Mouse (Mus musculus): ENCODE data around the gene Gpt2. TPM values are rescaled to one million over a fixed set of nuclear protein-coding genes. Genes with fewer than 3 reads are reported as not detected.

The Gpt2 gene
- polyA plus RNA-seq, 1 experiment = 51.5 TPM

- Histone ChIP-seq H3K4me3 (ENCODE audit: insufficient read depth, low read depth, low read length) (no peak overlapping the region), H3K4me1 (ENCODE audit: control insufficient read depth, insufficient read depth, low read length) (peaks cover 4% of the 10 kb centered on the region; the same call in 1 of the 2 replicates), H3K27ac (ENCODE audit: insufficient read depth, low read depth, low read length) (no peak overlapping the region), H3K27me3 (replicated peaks; ENCODE audit: control insufficient read depth, insufficient read depth, low read length) (no peaks in the 10 kb centered on the region), H3K36me3 (ENCODE audit: control insufficient read depth, insufficient read depth, low read length) (no peaks in the 10 kb centered on the region)
- WGBS = 92% methylated on average over 5 of the region's 5 CpGs
- TF ChIP-seq CTCF (conservative IDR thresholded peaks at IDR 0.05; ENCODE audit: insufficient read depth, insufficient read length, low read depth, low read length) (no peak), POLR2A (IDR thresholded peaks at IDR 0.05; ENCODE audit: low read depth, low read length) (no peak)
- DNase-seq = no peak
Measured at GRCm38 (mm10) chr8:85496125-85496524, 3.7 kb downstream of the Gpt2 start.

- Histone ChIP-seq H3K27me3 (replicated peaks; ENCODE audit: control insufficient read depth, insufficient read depth, low read length) (no peaks in the 10 kb centered on the region), H3K4me1 (ENCODE audit: control insufficient read depth, insufficient read depth, low read length) (peaks cover 4% of the 10 kb centered on the region; the same call in 1 of the 2 replicates), H3K36me3 (ENCODE audit: control insufficient read depth, insufficient read depth, low read length) (no peaks in the 10 kb centered on the region), H3K27ac (ENCODE audit: insufficient read depth, low read depth, low read length) (no peak overlapping the region), H3K4me3 (ENCODE audit: insufficient read depth, low read depth, low read length) (no peak overlapping the region)
- no peak for DNase-seq
- 69% methylated on average over 4 of the region's 4 CpGs for WGBS
- TF ChIP-seq CTCF (conservative IDR thresholded peaks at IDR 0.05; ENCODE audit: insufficient read depth, insufficient read length, low read depth, low read length) (no peak), POLR2A (IDR thresholded peaks at IDR 0.05; ENCODE audit: low read depth, low read length) (no peak)
Measured at GRCm38 (mm10) chr8:85496778-85497177, 4.4 kb downstream of the Gpt2 start.

GRCm38 (mm10) chr8:85498577-85498976 lies 6.2 kb downstream of the Gpt2 start:
- DNase-seq = no peak
- H3K36me3 ChIP-seq (ENCODE audit: control insufficient read depth, insufficient read depth, low read length) = no peaks in the 10 kb centered on the region
- H3K4me1 ChIP-seq (ENCODE audit: control insufficient read depth, insufficient read depth, low read length) = peaks cover 7% of the 10 kb centered on the region; the same call in 1 of the 2 replicates
- H3K27me3 ChIP-seq (replicated peaks; ENCODE audit: control insufficient read depth, insufficient read depth, low read length) = no peaks in the 10 kb centered on the region
- H3K27ac ChIP-seq (ENCODE audit: insufficient read depth, low read depth, low read length) = no peak overlapping the region
- 76% methylated on average over 2 of the region's 2 CpGs for whole genome bisulfite sequencing
- no peak overlapping the region for H3K4me3 ChIP-seq (ENCODE audit: insufficient read depth, low read depth, low read length)
- TF ChIP-seq POLR2A (IDR thresholded peaks at IDR 0.05; ENCODE audit: low read depth, low read length) = no peak
- no peak for TF ChIP-seq CTCF (conservative IDR thresholded peaks at IDR 0.05; ENCODE audit: insufficient read depth, insufficient read length, low read depth, low read length)

GRCm38 (mm10) chr8:85500460-85500859 lies 8.1 kb downstream of the Gpt2 start:
- H3K4me1 ChIP-seq (ENCODE audit: control insufficient read depth, insufficient read depth, low read length) = peaks cover 3% of the 10 kb centered on the region; the same call in 1 of the 2 replicates
- H3K27me3 ChIP-seq (replicated peaks; ENCODE audit: control insufficient read depth, insufficient read depth, low read length) = no peaks in the 10 kb centered on the region
- H3K36me3 ChIP-seq (ENCODE audit: control insufficient read depth, insufficient read depth, low read length) = no peaks in the 10 kb centered on the region
- TF ChIP-seq CTCF (conservative IDR thresholded peaks at IDR 0.05; ENCODE audit: insufficient read depth, insufficient read length, low read depth, low read length) (no peak), POLR2A (IDR thresholded peaks at IDR 0.05; ENCODE audit: low read depth, low read length) (no peak)
- H3K27ac ChIP-seq (ENCODE audit: insufficient read depth, low read depth, low read length) = no peak overlapping the region
- H3K4me3 ChIP-seq (ENCODE audit: insufficient read depth, low read depth, low read length) = no peak overlapping the region
- WGBS = 72% methylated on average over 10 of the region's 10 CpGs
- DNase-seq = no peak

- no peak for DNase-seq
- no peak for TF ChIP-seq CTCF (conservative IDR thresholded peaks at IDR 0.05; ENCODE audit: insufficient read depth, insufficient read length, low read depth, low read length)
- TF ChIP-seq POLR2A (IDR thresholded peaks at IDR 0.05; ENCODE audit: low read depth, low read length) = no peak
- Histone ChIP-seq H3K27ac (ENCODE audit: insufficient read depth, low read depth, low read length) (no peak overlapping the region), H3K4me3 (ENCODE audit: insufficient read depth, low read depth, low read length) (no peak overlapping the region), H3K4me1 (ENCODE audit: control insufficient read depth, insufficient read depth, low read length) (peaks cover 3% of the 10 kb centered on the region; the same call in 1 of the 2 replicates), H3K27me3 (replicated peaks; ENCODE audit: control insufficient read depth, insufficient read depth, low read length) (no peaks in the 10 kb centered on the region), H3K36me3 (ENCODE audit: control insufficient read depth, insufficient read depth, low read length) (no peaks in the 10 kb centered on the region)
- WGBS = 86% methylated on average over 11 of the region's 11 CpGs
Measured at GRCm38 (mm10) chr8:85500955-85501685, 8.7 kb downstream of the Gpt2 start.

- no peak overlapping the region for H3K4me3 ChIP-seq (ENCODE audit: insufficient read depth, low read depth, low read length)
- no peaks in the 10 kb centered on the region for H3K27me3 ChIP-seq (replicated peaks; ENCODE audit: control insufficient read depth, insufficient read depth, low read length)
- H3K27ac ChIP-seq (ENCODE audit: insufficient read depth, low read depth, low read length) = no peak overlapping the region
- DNase-seq = no peak
- H3K36me3 ChIP-seq (ENCODE audit: control insufficient read depth, insufficient read depth, low read length) = no peaks in the 10 kb centered on the region
- no peak for TF ChIP-seq POLR2A (IDR thresholded peaks at IDR 0.05; ENCODE audit: low read depth, low read length)
- no peak for TF ChIP-seq CTCF (conservative IDR thresholded peaks at IDR 0.05; ENCODE audit: insufficient read depth, insufficient read length, low read depth, low read length)
- H3K4me1 ChIP-seq (ENCODE audit: control insufficient read depth, insufficient read depth, low read length) = peaks cover 3% of the 10 kb centered on the region; the same call in 1 of the 2 replicates
- WGBS = 81% methylated on average over 2 of the region's 2 CpGs
Measured at GRCm38 (mm10) chr8:85502381-85502780, 10.0 kb downstream of the Gpt2 start.

- no peaks in the 10 kb centered on the region for H3K27me3 ChIP-seq (replicated peaks; ENCODE audit: control insufficient read depth, insufficient read depth, low read length)
- TF ChIP-seq POLR2A (IDR thresholded peaks at IDR 0.05; ENCODE audit: low read depth, low read length) (no peak), CTCF (conservative IDR thresholded peaks at IDR 0.05; ENCODE audit: insufficient read depth, insufficient read length, low read depth, low read length) (no peak)
- no peak overlapping the region for H3K27ac ChIP-seq (ENCODE audit: insufficient read depth, low read depth, low read length)
- no peak overlapping the region for H3K4me3 ChIP-seq (ENCODE audit: insufficient read depth, low read depth, low read length)
- no peak for DNase-seq
- 57% methylated on average over 3 of the region's 3 CpGs for WGBS
- H3K4me1 ChIP-seq (ENCODE audit: control insufficient read depth, insufficient read depth, low read length) = peaks cover 3% of the 10 kb centered on the region; the same call in 1 of the 2 replicates
- H3K36me3 ChIP-seq (ENCODE audit: control insufficient read depth, insufficient read depth, low read length) = no peaks in the 10 kb centered on the region
Measured at GRCm38 (mm10) chr8:85503065-85503464, 10.7 kb downstream of the Gpt2 start.
